ENCODE assay signal across 8 mouse cellular contexts in genomic region chr4:154946319-154946718, GRCm38 (mm10). TPM values are rescaled to one million over a fixed set of nuclear protein-coding genes. Genes with fewer than 3 reads are reported as not detected.
DNase-seq lines count a peak whose midpoint lies in the region; ATAC-seq and TF ChIP-seq lines count a peak whose summit lies in the region.

No protein-coding gene starts in this region.

- peak; percentile 87 for ATAC-seq in embryonic facial prominence, embryonic 11.5 days (replicated peaks; ENCODE audit: insufficient number of reproducible peaks, low FRiP score, low TSS enrichment, low read depth)
- ATAC-seq in heart, embryonic 12.5 days (ENCODE audit: insufficient number of reproducible peaks, low FRiP score): peak; percentile 79
- peak; percentile 91 for ATAC-seq in kidney, embryonic 15.5 days (replicated peaks; ENCODE audit: low FRiP score)

- under 1% methylated on average over 8 of the region's 8 CpGs for WGBS in embryonic facial prominence, embryonic 11.5 days
- WGBS in heart, embryonic 12.5 days: 2% methylated on average over 8 of the region's 8 CpGs
- WGBS in kidney, embryonic 15.5 days: 1% methylated on average over 8 of the region's 8 CpGs
- WGBS in lung, adult 2 months: 11% methylated on average over 8 of the region's 8 CpGs

- H3K9me3 ChIP-seq in embryonic facial prominence, embryonic 11.5 days (replicated peaks; ENCODE audit: control insufficient read depth, low read length): no peaks in the 10 kb centered on the region
- no peaks in the 10 kb centered on the region for H3K9me3 ChIP-seq in heart, embryonic 12.5 days (replicated peaks)
- H3K9me3 ChIP-seq in kidney, embryonic 15.5 days (replicated peaks): no peaks in the 10 kb centered on the region

- no peak for TF ChIP-seq POLR2A in lung, adult 2 months (IDR thresholded peaks at IDR 0.05; ENCODE audit: borderline replicate concordance, extremely low read depth, low read depth, low read length)

- no peaks in the 10 kb centered on the region for H3K36me3 ChIP-seq in embryonic facial prominence, embryonic 11.5 days (replicated peaks; ENCODE audit: control insufficient read depth, insufficient read depth, low read depth, low read length)
- no peaks in the 10 kb centered on the region for H3K36me3 ChIP-seq in heart, embryonic 12.5 days
- H3K36me3 ChIP-seq in kidney, embryonic 15.5 days: no peaks in the 10 kb centered on the region

- H3K4me1 ChIP-seq in embryonic facial prominence, embryonic 11.5 days (ENCODE audit: control insufficient read depth, insufficient read depth, low read length): peaks cover 3% of the 10 kb centered on the region; the same call in 1 of the 2 replicates
- H3K4me1 ChIP-seq in heart, embryonic 12.5 days (replicated peaks): 0 out of 2 replicates have a peak, but pooled peaks cover 11% of the 10 kb centered on the region
- H3K4me1 ChIP-seq in kidney, embryonic 15.5 days: peaks cover 15% of the 10 kb centered on the region
- 0 out of 2 replicates have a peak, but pooled peaks cover 3% of the 10 kb centered on the region for H3K4me1 ChIP-seq in lung, adult 2 months (ENCODE audit: control insufficient read depth, insufficient read depth, low read length)

- TF ChIP-seq CTCF in lung, adult 2 months (IDR thresholded peaks at IDR 0.05; ENCODE audit: insufficient read depth, low read length): no peak

- H3K27me3 ChIP-seq in embryonic facial prominence, embryonic 11.5 days (ENCODE audit: control insufficient read depth, insufficient read depth, low read length): peaks cover 19% of the 10 kb centered on the region
- peaks cover 32% of the 10 kb centered on the region for H3K27me3 ChIP-seq in heart, embryonic 12.5 days (replicated peaks)
- peaks cover 35% of the 10 kb centered on the region for H3K27me3 ChIP-seq in kidney, embryonic 15.5 days

- no peak overlapping the region for H3K27ac ChIP-seq in embryonic facial prominence, embryonic 11.5 days (replicated peaks; ENCODE audit: low read depth, low read length)
- H3K27ac ChIP-seq in heart, embryonic 12.5 days (ENCODE audit: poor library complexity, severe bottlenecking): no peak overlapping the region
- peak overlapping the region; percentile 68 for H3K27ac ChIP-seq in kidney, embryonic 15.5 days

- peak overlapping the region; percentile 5; the same call in 1 of the 2 replicates for H3K4me3 ChIP-seq in embryonic facial prominence, embryonic 11.5 days (ENCODE audit: low read depth, low read length)
- peak overlapping the region; percentile 36 for H3K4me3 ChIP-seq in heart, embryonic 12.5 days
- H3K4me3 ChIP-seq in kidney, embryonic 15.5 days (replicated peaks): peak overlapping the region; percentile 34
- peak overlapping the region; percentile 14 for H3K4me3 ChIP-seq in lung, adult 2 months (replicated peaks; ENCODE audit: extremely low read depth, low read depth, low read length)

- H3K4me2 ChIP-seq in embryonic facial prominence, embryonic 11.5 days (ENCODE audit: low read depth, low read length): peak overlapping the region; percentile 45
- H3K4me2 ChIP-seq in heart, embryonic 12.5 days: peak overlapping the region; percentile 65
- peak overlapping the region; percentile 66 for H3K4me2 ChIP-seq in kidney, embryonic 15.5 days

- peak; percentile 49 to 56 for DNase-seq in layer of hippocampus, adult 8-10 months (ENCODE audit: low spot score in 2 of 2)
- no peak for DNase-seq in layer of hippocampus, postnatal 14 days (ENCODE audit: low spot score in 2 of 2)
- peak; percentile 85 for DNase-seq in embryonic facial prominence, embryonic 11.5 days (ENCODE audit: low spot score)
- DNase-seq in lung, adult 2 months: peak; percentile 61
- DNase-seq in ovary, postnatal 14 days (ENCODE audit: low spot score): peak; percentile 59
- no peak for DNase-seq in thymus, postnatal 14 days

- H3K9ac ChIP-seq in embryonic facial prominence, embryonic 11.5 days (replicated peaks; ENCODE audit: low read length): no peak overlapping the region; the same call in 1 of the 2 replicates
- peak overlapping the region; percentile 48; the same call in 1 of the 2 replicates for H3K9ac ChIP-seq in heart, embryonic 12.5 days
- H3K9ac ChIP-seq in kidney, embryonic 15.5 days: no peak overlapping the region; the same call in 1 of the 2 replicates

RNA-seq across cellular contexts. Expression of gene Hes5, which starts 14.4 kb away (rescaled TPM):
- total RNA-seq in layer of hippocampus, adult 8-10 months (2022): 10 to 100 TPM; 15.1 to 33.7 (median 22.6) TPM
- total RNA-seq in layer of hippocampus, postnatal 14 days (2021): 10 to 100 TPM; 36.2 to 37.0 TPM
- polyA plus RNA-seq in embryonic facial prominence, embryonic 11.5 days (2014; fragmentation: Nextera tagmentation; extraction: Ambion mirVana): 35.4 and 47.4 TPM in 2 replicates
- polyA plus RNA-seq in heart, embryonic 12.5 days (2016; fragmentation: Nextera tagmentation; extraction: Ambion mirVana): 0.70 TPM in 1 of 2 replicates, not detected in the other
- 19.6 and 20.7 TPM in 2 replicates for polyA plus RNA-seq in kidney, embryonic 15.5 days (2015; fragmentation: Nextera tagmentation; extraction: Ambion mirVana)
- 0.09 TPM in 1 of 2 replicates, not detected in the other for polyA plus RNA-seq in lung, adult 2 months (2012; rRNA removed)

RNA-seq across cellular contexts. Expression of gene Pank4, which starts 17.6 kb away (rescaled TPM):
- 10 to 100 TPM; 34.4 to 46.8 (median 42.3) TPM for total RNA-seq in layer of hippocampus, adult 8-10 months (2022)
- total RNA-seq in layer of hippocampus, postnatal 14 days (2021): 10 to 100 TPM; 29.8 to 35.0 TPM
- 43.6 and 48.8 TPM in 2 replicates for polyA plus RNA-seq in embryonic facial prominence, embryonic 11.5 days (2014; fragmentation: Nextera tagmentation; extraction: Ambion mirVana)
- 45.7 and 46.2 TPM in 2 replicates for polyA plus RNA-seq in heart, embryonic 12.5 days (2016; fragmentation: Nextera tagmentation; extraction: Ambion mirVana)
- polyA plus RNA-seq in kidney, embryonic 15.5 days (2015; fragmentation: Nextera tagmentation; extraction: Ambion mirVana): 45.2 and 46.3 TPM in 2 replicates
- 35.0 and 49.1 TPM in 2 replicates for polyA plus RNA-seq in lung, adult 2 months (2012; rRNA removed)

RNA-seq across cellular contexts. Expression of gene Tnfrsf14, which starts 18.0 kb away (rescaled TPM):
- total RNA-seq in layer of hippocampus, adult 8-10 months (2022): 1 to 10 TPM; 1.6 to 5.2 (median 3.8) TPM
- 1 to 10 TPM in 1 of 2 experiments, under 1 TPM in 1; 0.81 to 1.1 TPM for total RNA-seq in layer of hippocampus, postnatal 14 days (2021)
- 0.35 and 0.71 TPM in 2 replicates for polyA plus RNA-seq in embryonic facial prominence, embryonic 11.5 days (2014; fragmentation: Nextera tagmentation; extraction: Ambion mirVana)
- 1.8 and 2.9 TPM in 2 replicates for polyA plus RNA-seq in heart, embryonic 12.5 days (2016; fragmentation: Nextera tagmentation; extraction: Ambion mirVana)
- polyA plus RNA-seq in kidney, embryonic 15.5 days (2015; fragmentation: Nextera tagmentation; extraction: Ambion mirVana): 1.7 TPM in 2 replicates
- 51.1 and 56.8 TPM in 2 replicates for polyA plus RNA-seq in lung, adult 2 months (2012; rRNA removed)

RNA-seq across cellular contexts. Expression of gene Fam213b, which starts 47.4 kb away (rescaled TPM):
- total RNA-seq in layer of hippocampus, adult 8-10 months (2022): 10 to 100 TPM; 49.5 to 59.8 (median 57.0) TPM
- total RNA-seq in layer of hippocampus, postnatal 14 days (2021): 10 to 100 TPM; 34.2 to 40.9 TPM
- polyA plus RNA-seq in embryonic facial prominence, embryonic 11.5 days (2014; fragmentation: Nextera tagmentation; extraction: Ambion mirVana): 45.7 and 46.9 TPM in 2 replicates
- polyA plus RNA-seq in heart, embryonic 12.5 days (2016; fragmentation: Nextera tagmentation; extraction: Ambion mirVana): 35.8 and 38.5 TPM in 2 replicates
- 34.1 and 40.6 TPM in 2 replicates for polyA plus RNA-seq in kidney, embryonic 15.5 days (2015; fragmentation: Nextera tagmentation; extraction: Ambion mirVana)
- polyA plus RNA-seq in lung, adult 2 months (2012; rRNA removed): 8.9 and 14.8 TPM in 2 replicates

Comparison
In these comparisons a context has a peak if more than half of its experiments do, and no peak if none do; other contexts are left out.
1. DNase-seq: peak in layer of hippocampus, adult 8-10 months (2 of 2), embryonic facial prominence, embryonic 11.5 days (single experiment), lung, adult 2 months (single experiment) and ovary, postnatal 14 days (single experiment); none in layer of hippocampus, postnatal 14 days (0 of 2) and thymus, postnatal 14 days (single experiment).
2. RNA of gene Hes5, which starts 14.4 kb away (polyA plus RNA-seq): 35.4 to 47.4 TPM in embryonic facial prominence, embryonic 11.5 days and 19.6 to 20.7 TPM in kidney, embryonic 15.5 days; 0.70 TPM in heart, embryonic 12.5 days and 0.09 TPM in lung, adult 2 months; every median in the first group is over 10 times any median in the second.
3. RNA of gene Tnfrsf14, which starts 18.0 kb away (polyA plus RNA-seq): 51.1 to 56.8 TPM in lung, adult 2 months; 1.8 to 2.9 TPM in heart, embryonic 12.5 days, 1.7 TPM in kidney, embryonic 15.5 days and 0.35 to 0.71 TPM in embryonic facial prominence, embryonic 11.5 days; every median in the first group is over 10 times any median in the second.
4. Peak in every context shown above with its lines, with median percentiles within 50 percentile points of each other: ATAC-seq, H3K4me2 ChIP-seq and H3K4me3 ChIP-seq.